Mouse (Mus musculus): ENCODE measurements around the gene Ust.
A peak's percentile ranks its signal among the peaks of the same experiment; 100 is the strongest.

Ust gene

GRCm38 (mm10) chr10:8428787-8429778, 89.5 kb downstream of the Ust start:
- DNase-seq (ENCODE audit: low spot score): no peak

- peak; percentile 23 for DNase-seq (ENCODE audit: low spot score)
Observed at GRCm38 (mm10) chr10:8427671-8428364, 90.8 kb downstream of the Ust start.

DNA sequence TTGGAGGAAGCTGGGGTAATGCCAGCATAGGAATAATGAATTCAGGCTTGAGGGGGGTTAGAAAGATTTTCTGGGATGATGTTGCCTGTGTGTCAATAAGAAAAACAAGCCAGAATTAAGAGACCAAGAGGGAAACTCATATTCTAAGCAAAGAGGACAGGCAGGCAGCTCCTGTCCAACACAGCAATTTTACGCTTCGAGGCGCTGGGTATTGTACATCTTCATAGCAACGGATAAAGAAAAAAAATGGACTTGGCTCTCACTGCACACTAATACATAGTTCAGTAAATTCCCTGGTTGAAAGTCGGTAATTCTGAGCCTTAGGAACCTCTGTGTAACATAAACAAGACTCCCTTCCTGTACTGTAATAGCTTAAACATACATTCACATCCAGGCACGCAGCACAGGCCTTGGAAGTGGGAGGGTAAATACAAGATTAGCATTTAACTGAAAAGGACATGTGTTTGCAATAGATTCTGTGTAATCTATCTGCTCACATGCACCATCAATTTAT, 99.1 kb downstream of the Ust start:
- DNase-seq (ENCODE audit: low spot score): no peak

- DNase-seq (ENCODE audit: low spot score): no peak
Observed at GRCm38 (mm10) chr10:8415474-8415873, 103.2 kb downstream of the Ust start.

DNA sequence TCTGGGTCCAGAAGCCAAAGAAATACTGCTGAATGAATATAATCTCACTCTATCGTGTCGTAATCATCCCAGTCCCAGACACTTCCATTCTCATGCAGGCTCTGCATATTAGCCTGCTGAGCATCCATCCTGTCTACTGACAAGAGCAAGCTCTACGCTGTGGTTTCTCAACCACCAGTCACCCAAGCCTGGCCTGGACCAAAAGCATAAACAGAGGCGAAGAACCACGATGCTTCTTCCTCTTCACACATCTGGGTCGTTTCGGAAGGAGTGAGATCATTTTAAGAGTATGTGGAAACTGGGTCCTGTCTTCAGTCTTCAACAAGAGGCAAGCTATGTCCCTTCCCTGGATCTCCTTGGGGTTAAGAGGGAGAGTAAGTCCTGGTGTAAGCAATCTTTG, 103.6 kb downstream of the Ust start:
- no peak for DNase-seq (ENCODE audit: low spot score)

DNA sequence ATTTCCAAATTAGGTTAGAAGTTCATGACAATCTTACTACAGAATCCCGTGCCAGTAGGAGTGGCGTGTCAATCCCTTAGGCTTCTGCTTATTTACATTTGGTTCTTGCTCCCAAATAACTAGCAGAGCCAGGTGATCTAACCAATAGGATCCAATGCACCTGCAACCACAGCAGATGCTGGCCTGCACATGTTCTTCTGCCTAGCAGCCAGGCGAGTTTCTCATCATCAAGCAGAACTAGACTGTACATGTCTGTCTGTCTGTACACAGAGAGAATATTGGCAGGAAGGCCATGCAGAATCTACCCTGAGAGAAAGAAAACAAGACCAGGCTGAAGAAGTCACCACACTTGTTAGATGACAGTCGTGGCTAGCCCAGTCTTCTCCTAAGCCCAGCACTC, 113.5 kb downstream of the Ust start:
- DNase-seq (ENCODE audit: low spot score): no peak

- DNase-seq (ENCODE audit: low spot score): no peak
Observed at GRCm38 (mm10) chr10:8392226-8392625, 126.4 kb downstream of the Ust start.

GRCm38 (mm10) chr10:8391264-8391748, 127.3 kb downstream of the Ust start:
- peak; percentile 12 for DNase-seq (ENCODE audit: low spot score)

- no peak for DNase-seq (ENCODE audit: low spot score)
Observed at GRCm38 (mm10) chr10:8388239-8388638, 130.4 kb downstream of the Ust start.

GRCm38 (mm10) chr10:8369894-8370500, 148.6 kb downstream of the Ust start:
- DNase-seq (ENCODE audit: low spot score): no peak

DNA sequence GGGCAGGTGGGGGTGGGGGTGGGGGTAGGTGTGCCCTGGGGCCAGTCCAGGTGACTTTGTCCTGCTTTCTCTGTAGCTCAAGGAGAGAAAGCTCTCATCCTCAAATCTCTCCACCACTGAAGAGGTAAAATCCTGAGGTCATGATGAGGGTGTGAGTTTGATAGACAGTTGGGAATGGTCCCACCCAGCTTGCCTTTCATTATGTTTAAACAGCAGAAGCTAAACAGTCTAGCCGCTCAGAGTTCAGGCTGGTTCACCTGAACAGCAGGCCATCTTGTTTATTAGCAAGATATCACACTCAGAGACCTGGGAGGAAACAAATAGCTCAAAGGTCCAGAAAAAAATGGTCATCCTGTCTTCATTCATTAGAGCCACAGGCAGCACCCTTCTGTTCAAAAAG, 152.8 kb downstream of the Ust start:
- DNase-seq (ENCODE audit: low spot score): no peak

DNA sequence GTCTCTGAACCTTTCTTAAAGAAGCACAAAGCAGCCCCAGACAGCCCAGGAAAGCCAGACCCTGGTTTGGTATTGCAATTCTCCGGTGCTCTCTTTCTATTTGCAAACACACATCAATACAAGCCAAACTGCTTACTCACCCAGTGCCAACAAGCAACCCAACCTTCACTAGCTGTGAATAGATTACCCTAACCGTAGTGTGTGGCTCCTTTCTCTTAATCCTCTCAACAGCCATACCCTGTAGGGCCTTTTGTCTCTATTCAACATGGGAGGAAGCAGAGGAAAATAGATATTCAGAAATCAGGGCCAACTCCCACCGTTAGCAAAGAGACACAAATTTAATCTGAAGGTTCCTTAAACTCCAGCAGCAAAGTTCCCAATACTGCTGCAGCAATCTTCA, 154.4 kb downstream of the Ust start:
- no peak for DNase-seq (ENCODE audit: low spot score)

GRCm38 (mm10) chr10:8363281-8363680, 155.3 kb downstream of the Ust start:
- no peak for DNase-seq (ENCODE audit: low spot score)

- DNase-seq (ENCODE audit: low spot score): no peak
Observed at GRCm38 (mm10) chr10:8358286-8359045, 160.2 kb downstream of the Ust start.

DNA sequence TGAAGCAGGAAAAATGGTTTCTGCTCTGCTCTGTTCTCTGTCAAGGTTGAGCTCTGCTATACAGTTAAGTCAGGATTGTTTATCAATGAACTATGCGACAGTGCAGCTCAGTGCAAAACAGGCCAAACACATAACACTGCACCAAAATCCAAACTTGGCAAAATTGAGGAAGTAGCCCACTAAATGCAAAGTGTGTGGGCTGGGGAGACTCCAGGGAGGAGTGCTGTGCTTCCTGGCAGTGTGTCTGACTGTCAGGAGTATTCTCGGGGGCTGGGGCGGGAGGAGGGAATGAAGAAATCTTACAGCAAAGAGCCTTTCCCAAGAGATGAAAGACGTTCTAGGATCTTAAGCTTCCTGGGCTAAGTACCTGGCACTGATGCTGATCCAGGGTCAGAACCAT, 165.1 kb downstream of the Ust start:
- no peak for DNase-seq (ENCODE audit: low spot score)

DNA sequence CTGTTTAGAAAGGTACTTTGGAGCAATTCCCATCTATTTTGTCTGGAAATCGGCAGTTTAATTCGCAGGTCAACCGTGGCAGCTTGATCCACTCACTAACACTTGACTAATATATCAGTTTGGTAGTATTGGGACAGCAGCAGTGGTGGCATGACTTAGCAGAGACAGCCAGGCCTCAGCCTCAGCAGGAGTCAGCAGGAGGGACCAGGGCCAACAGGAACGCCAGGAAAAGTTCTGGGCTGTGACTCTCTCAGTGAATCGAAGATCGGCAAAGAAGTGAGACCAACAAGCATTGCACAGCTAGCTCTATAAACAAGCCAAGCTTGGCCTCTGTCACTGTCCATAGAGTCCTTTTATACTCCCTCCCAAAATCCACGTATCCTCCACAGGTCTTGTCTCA, 168.0 kb downstream of the Ust start:
- no peak for DNase-seq (ENCODE audit: low spot score)

GRCm38 (mm10) chr10:8347497-8347896, 171.1 kb downstream of the Ust start:
- DNase-seq (ENCODE audit: low spot score): no peak

DNA sequence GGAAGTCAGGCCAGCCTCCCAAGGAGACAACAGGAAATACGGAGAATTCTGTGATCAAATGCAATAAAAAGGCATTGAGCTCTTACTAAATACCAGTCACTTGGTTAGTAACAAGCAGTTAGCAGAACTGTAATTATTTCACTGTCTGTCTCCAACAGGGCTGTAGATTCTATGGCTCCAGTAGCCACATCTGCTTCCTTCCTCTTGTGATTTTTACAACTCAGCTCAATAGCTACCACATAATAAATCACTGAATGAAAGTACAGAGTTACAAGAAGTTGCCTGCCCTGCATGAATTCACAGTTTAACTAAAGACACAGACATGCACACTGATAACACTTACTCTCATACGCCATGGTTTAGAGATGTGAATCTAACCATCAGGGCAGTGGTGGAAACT, 176.1 kb downstream of the Ust start:
- DNase-seq (ENCODE audit: low spot score): no peak

DNA sequence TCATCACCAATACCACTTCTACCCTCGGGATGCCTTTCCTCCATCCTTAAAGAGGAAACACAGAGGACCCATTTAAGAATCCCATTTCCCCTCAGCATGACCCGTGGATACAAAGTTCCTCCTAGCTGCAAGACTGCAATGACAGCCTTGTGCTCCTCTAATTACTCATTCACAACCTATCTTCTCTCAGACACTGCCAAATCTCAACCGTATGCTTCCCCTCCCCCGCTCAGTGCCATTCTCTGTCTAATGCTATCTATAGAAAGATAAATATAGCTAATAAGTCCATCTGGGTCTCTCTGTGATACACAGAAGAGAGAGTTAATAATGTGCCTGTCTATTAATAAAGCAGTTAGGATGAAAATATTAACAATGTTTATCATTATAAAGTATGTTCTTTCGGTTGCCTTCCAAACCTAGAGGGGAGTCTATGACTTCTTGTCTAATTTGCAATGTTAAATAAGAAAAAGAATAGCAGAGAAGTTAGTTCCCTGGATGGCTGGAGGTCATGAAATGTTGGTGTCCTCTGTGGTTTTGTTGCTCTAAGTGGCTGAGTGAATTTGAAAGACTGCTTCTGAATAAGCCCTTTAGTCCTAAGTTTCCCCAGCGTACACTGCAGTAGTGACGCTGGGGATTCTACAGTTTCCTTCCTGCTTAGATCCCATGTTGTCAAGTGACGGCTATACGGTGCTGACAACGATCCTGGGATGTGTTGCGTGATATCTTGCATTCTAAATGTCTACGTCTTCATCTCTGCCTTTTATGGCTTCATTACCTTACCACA, 178.8 kb downstream of the Ust start:
- no peak for DNase-seq (ENCODE audit: low spot score)

- no peak for DNase-seq (ENCODE audit: low spot score)
Observed at GRCm38 (mm10) chr10:8336601-8337000, 182.0 kb downstream of the Ust start.

DNA sequence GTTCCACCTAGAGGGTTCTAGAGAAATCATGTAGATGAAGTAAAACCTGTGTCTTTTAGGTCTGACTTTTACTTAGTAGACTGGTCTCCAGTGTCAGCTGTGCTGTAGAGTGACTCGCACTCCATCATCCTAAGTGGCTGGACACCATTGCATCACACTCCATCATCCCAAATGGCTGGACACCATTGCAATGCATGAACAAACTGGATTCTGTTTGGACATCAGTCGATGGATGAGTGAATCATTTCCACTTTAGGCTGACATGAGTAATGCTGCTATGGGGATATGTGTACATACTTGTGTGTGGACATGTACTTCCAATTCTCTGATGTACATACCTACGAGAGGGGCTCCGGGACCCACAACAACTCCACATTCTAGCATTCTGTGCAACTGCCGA, 187.7 kb downstream of the Ust start:
- DNase-seq (ENCODE audit: low spot score): no peak

All from ovary, postnatal 36 days (tissue).